Mouse (Mus musculus) Patski (cell line): Measurements from ENCODE around the gene Uvrag. TPM values are rescaled to one million over a fixed set of nuclear protein-coding genes. Genes with fewer than 3 reads are reported as not detected.

Experiments
- ATAC-seq: fragments of 100-300 bp; one replicate; pipeline ENCODE4 v1.8.0; 2021
- CTCF ChIA-PET: fragments of 350-600 bp; sonication (Branson Sonifier 250); formaldehyde crosslinking; loops from one replicate; lab custom pipeline; 2022; ENCODE audit warnings: inconsistent platforms; lab: Charles Lee
- POLR2A ChIA-PET: fragments of 350-600 bp; sonication (Branson Sonifier 250); formaldehyde crosslinking; loops from one replicate; lab custom pipeline; 2022; ENCODE audit warnings: antibody characterized with exemption, inconsistent platforms; lab: Charles Lee
- DNase-seq: peaks from one replicate; pipeline ENCODE4 v3.0.0-alpha.2; 2011; ENCODE audit warnings: low read depth, low spot score
- H3K27me3 ChIP-seq: fragments of 371-371 bp; one replicate; pipeline ENCODE4 v1.5.1; 2021
- CTCF ChIP-seq: fragments of 100-300 bp; IDR thresholded peaks from one replicate; pipeline ENCODE4 v1.5.1; 2021
- in situ Hi-C: fragments of 300-500 bp; cut with MboI; formaldehyde crosslinking; loops from 3 replicates; pipeline ENCODE4 v1.11.1; 2018; ENCODE audit warnings: low pct_unique_long_range_greater_than_20kb, mixed read lengths
- polyA plus RNA-seq: library from polyadenylated mRNA; unstranded; gene quantifications from one replicate; pipeline ENCODE4 v1.2.3, GENCODE M21; 2021

Uvrag gene
- polyA plus RNA-seq, 1 experiment from 2014 or later: 29.6 TPM

DNA sequence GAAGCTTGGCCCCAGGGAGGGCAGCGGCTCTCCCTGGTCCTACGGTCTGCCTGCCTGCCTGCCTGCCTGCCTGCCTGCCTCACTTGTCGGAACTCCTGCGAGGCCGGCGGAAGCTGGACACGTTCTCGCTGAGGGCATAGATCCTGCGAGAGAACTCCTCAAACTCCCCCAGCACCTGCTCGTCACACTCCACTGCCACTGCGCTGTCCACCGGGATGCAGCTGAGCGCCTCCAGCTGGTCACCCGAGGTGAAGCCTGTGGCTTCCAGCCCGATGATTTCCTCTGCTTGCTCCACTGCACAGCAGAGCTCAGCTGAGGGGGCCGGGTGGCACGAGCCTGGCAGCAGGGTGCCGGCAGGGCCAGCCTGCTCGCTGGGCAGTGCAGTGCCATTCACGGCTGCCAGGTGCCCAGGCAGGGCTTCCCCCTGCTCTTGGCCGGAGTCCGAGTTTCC lies 253.1 kb downstream of the Uvrag start:
- POLR2A ChIA-PET: no interaction called here
- in situ Hi-C loops: no loop called here
- H3K27me3 ChIP-seq: no peaks in the 10 kb centered on the region
- TF ChIP-seq CTCF: no peak
- ATAC-seq (peak; percentile 17), DNase-seq (peak; percentile 34)
- CTCF ChIA-PET: interaction anchor here (0.7 to 1.8 kb wide), 2 partner anchors 16 kb away, joined by 3 to 5 read pairs; no protein-coding TSS in a partner anchor

DNA sequence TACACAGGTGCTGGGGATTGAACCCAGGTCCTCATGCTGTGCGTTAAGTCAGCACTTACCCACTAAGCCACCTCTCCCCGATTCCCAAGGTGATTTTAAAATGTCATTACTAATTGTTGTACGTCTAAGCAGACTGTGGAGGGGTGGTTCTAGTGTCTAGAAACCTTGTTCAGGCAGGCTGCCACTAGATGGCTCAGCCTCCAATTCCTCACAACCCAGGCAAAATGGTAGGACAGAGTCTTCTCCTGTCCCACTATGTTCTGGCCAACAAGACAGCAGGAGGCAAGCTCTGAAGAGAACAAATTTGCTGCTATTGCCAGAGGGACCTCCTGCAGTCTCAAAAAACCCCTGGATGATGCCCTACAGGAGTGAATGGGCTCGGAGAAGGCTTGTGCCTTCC lies 259.1 kb downstream of the Uvrag start:
- ChIA-PET CTCF (no interaction called here), POLR2A (no interaction called here)
- H3K27me3 ChIP-seq: no peaks in the 10 kb centered on the region
- TF ChIP-seq CTCF: no peak
- no peak for DNase-seq
- no peak for ATAC-seq
- in situ Hi-C loops: no loop called here

DNA sequence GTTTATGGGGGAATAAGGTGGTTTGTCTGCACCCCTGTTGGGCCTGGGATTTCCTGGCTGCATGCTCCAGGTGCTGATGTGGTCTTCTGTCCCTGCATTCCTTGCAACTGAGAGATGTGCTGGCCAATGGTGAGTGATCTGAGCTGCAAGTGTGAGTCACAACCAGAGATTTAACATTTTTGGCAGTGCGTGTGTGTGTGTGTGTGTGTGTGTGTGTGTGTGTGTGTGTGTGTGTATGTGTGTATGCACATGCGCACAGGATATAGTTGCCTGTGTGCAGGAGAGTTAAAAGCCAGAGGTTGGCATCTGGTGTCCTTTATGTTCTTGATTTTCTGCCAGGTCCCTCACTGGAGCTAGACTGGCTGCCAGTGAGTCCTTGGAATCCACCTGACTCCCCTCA lies 261.8 kb downstream of the Uvrag start:
- TF ChIP-seq CTCF: no peak
- DNase-seq (no peak), ATAC-seq (peak; percentile 49)
- CTCF ChIA-PET: no interaction called here
- no peaks in the 10 kb centered on the region for H3K27me3 ChIP-seq
- in situ Hi-C loops: no loop called here
- POLR2A ChIA-PET: no interaction called here

DNA sequence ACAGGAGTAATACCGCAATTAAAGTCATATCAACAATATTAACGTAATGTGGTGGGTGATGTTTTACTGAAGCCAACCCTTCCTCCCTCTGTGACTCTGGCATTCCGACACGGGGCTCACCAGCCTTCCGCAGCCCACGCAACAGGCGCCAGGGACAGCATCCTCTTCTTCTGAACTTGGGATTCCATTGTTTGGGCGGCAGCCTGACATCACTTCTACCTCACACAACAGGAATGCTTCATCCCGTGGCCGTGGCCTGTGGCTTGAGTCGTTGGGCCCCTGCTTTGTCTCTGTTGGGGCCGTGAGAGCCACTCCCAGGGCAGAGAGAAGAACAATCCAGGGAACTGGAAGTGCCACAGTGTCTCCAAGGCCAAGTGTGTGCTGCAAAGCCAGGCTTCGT lies 264.8 kb downstream of the Uvrag start:
- ATAC-seq (no peak), DNase-seq (no peak)
- ChIA-PET POLR2A (interaction anchor here (0.7 kb wide), 1 partner anchor 15 kb away, joined by 3 read pairs; no protein-coding TSS in a partner anchor), CTCF (no interaction called here)
- no peaks in the 10 kb centered on the region for H3K27me3 ChIP-seq
- in situ Hi-C loops: no loop called here
- TF ChIP-seq CTCF: no peak

DNA sequence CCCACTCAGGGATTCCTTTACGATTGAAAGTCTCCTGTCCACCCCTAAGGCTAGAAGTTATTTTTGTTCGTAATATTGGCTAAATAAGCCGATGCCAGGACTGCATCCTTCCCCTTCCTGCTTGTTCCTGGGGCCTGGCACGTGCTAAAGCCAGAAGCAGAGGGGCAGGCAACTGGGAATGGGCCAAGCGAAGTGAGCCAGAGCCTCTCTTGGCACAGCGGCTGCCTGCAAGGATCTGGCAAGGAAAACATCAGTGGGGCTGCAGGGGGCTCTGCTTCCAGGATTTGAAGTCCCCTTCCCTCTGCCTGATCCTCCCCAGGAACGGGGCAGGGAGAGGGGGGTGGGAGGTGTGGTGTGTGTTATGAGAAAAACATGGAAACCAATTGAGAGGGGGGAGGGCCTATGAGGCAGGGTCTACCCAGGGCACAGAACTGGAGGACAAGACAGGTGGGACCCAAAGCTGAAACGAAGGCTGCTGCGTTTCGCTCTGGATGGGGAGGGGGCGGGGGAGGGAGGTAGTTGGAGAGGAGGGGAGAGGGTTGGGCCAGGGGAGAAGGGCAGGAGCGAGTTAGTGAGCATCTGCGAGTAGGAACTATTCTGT lies 265.5 kb downstream of the Uvrag start:
- POLR2A ChIA-PET: interaction anchor here (0.7 kb wide), 1 partner anchor 14 kb away, joined by 3 read pairs; no protein-coding TSS in a partner anchor
- H3K27me3 ChIP-seq: no peaks in the 10 kb centered on the region
- no peak for DNase-seq
- TF ChIP-seq CTCF: no peak
- no peak for ATAC-seq
- in situ Hi-C loops: no loop called here
- CTCF ChIA-PET: no interaction called here

DNA sequence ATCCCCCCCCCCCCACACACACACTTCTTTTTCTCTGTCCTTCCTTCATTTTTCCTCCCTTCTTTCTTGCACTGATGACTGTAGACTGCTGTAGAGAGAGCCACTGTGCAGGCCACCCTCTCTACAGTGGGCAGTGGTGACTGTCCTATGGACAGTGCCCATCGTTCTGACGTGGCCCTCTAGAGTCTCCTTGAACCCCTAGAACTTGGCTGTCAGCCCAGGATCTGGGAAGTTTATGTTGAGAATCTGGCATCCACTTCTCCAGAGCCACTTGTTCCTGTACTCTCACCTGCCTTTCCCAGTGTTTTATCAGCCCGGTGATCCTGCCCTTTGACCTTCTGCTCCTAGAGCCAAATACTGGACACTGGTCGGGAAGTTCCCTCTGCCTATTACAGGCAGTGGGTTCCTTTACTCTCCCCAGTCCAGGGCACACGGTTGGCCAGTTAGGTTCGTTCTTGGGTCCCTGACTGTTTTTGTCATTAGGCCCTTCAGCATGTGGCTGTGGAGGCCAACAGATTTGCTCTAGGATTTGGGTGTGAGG lies 266.5 kb downstream of the Uvrag start:
- CTCF ChIA-PET: no interaction called here
- peaks cover 7% of the 10 kb centered on the region for H3K27me3 ChIP-seq
- in situ Hi-C loops: no loop called here
- POLR2A ChIA-PET: interaction anchor here (0.6 to 0.7 kb wide), 2 partner anchors 129 to 178 kb away, joined by 3 to 4 read pairs; no protein-coding TSS in a partner anchor
- no peak for ATAC-seq
- no peak for TF ChIP-seq CTCF
- DNase-seq: no peak

DNA sequence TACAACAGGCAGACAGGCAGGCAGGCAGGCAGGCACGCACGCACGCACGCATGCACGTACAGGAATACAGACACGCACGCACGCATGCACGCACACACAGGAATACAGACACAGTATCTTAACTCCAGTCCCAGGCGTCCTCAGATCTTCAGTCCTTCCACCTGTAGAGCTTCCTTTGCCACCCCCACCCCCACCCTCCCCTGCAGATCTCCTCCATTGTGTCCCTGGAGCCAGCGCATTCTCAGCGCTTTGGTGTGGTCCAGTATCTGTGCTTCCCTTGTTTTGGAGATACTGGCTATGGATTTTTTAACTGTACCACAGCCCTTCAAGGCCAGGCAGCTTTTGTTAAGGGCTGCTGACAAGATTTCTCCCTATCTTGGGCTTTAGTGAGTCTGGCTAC lies 267.6 kb downstream of the Uvrag start:
- DNase-seq (no peak), ATAC-seq (no peak)
- POLR2A ChIA-PET: no interaction called here
- H3K27me3 ChIP-seq: peaks cover 7% of the 10 kb centered on the region
- in situ Hi-C loops: no loop called here
- TF ChIP-seq CTCF: no peak
- CTCF ChIA-PET: no interaction called here

DNA sequence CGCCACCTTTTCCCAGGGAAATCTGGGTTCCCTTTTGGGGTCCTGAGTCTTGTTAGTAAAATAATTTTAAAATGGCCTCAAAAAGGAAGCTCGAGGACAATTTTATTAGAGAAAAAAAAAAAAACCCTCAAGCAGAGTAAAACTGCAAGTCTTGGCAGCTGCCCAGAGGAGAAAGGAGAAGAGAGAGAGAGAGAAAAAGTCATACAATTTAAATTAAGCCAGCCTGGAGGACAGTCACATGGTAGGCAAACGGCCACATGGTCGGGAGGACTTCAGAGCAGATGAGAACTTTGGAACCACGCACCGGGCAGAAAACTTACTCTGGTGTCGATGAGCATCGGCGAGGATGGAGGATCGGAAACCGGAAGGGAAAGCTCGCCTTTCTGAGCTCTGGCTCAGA lies 269.1 kb downstream of the Uvrag start:
- DNase-seq (no peak), ATAC-seq (no peak)
- TF ChIP-seq CTCF: no peak
- ChIA-PET POLR2A (interaction anchor here (0.7 kb wide), 1 partner anchor 8 kb away, joined by 3 read pairs; no protein-coding TSS in a partner anchor), CTCF (interaction anchor here (0.6 to 1.9 kb wide), 3 partner anchors 15 to 1117 kb away, joined by 3 to 5 read pairs (median 3); no protein-coding TSS in a partner anchor)
- in situ Hi-C loops: no loop called here
- peaks cover 7% of the 10 kb centered on the region for H3K27me3 ChIP-seq

DNA sequence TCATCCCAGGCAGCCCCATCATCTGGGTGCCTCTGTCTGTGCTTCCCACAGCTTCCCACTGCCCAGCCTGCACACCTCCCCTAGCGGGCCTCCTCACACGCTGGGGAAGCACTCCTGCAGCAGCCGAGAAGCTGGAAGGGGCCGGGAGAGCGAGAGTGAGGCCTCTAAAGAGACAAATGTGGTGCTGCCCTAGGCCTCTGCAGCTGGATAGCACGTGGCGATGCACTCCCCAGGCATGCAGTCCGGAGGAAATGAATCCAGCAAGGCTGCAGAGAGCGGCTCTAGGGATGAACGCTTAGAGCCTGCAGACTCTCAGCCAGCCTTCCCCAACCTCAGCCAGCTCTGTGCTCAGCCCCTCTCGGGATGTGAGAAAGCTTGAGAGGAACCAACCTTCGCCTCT lies 270.1 kb downstream of the Uvrag start:
- TF ChIP-seq CTCF: no peak
- DNase-seq (no peak), ATAC-seq (no peak)
- peaks cover 7% of the 10 kb centered on the region for H3K27me3 ChIP-seq
- ChIA-PET CTCF (interaction anchor here (1.6 to 1.9 kb wide), 2 partner anchors 16 to 18 kb away, joined by 3 to 5 read pairs; no protein-coding TSS in a partner anchor), POLR2A (no interaction called here)
- in situ Hi-C loops: no loop called here

DNA sequence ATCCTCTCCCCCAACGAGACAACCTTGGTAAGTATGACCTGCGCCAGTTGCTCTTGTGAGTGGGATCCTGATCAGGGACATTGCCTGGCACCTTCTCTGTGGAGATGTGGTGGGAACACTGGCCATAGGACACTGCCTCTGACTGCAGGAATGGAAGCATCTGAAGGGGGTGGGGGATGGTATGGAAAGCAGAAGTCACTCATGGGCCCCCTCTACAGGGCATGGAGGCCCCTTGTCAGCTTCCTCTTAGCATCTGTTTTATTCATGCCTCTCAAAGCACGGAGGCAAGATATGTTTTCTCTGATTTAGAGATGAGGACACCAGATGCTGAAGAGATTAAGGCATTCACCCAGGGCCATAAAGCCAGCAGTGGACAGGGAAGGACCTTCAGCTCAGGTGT lies 271.9 kb downstream of the Uvrag start:
- H3K27me3 ChIP-seq: peaks cover 8% of the 10 kb centered on the region
- ATAC-seq: no peak
- TF ChIP-seq CTCF: no peak
- no peak for DNase-seq
- ChIA-PET CTCF (no interaction called here), POLR2A (no interaction called here)
- in situ Hi-C loops: no loop called here

DNA sequence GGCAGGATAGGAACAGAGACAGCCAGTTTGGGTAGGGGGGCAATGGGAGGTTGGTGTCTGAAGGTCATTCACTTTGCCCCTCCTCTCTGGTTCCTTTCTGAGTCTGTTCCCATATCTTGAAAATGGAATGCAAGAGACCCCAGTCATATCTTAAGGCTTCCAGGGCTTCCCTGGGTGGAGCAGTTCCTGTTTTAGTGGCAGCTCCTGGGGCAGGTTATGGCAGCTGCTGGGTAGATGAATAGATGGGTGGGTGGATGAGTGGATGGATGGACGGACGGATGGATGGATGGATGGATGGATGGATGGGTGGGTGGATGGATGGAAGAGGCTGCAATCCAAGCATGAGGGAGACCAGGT lies 273.2 kb downstream of the Uvrag start:
- CTCF ChIA-PET: no interaction called here
- DNase-seq (no peak), ATAC-seq (no peak)
- TF ChIP-seq CTCF: no peak
- peaks cover 10% of the 10 kb centered on the region for H3K27me3 ChIP-seq
- in situ Hi-C loops: no loop called here
- POLR2A ChIA-PET: no interaction called here
